Mouse (Mus musculus) cerebellum, postnatal 4 days (tissue): ENCODE data around the gene Sult6b2.

Source experiments
- DNase-seq, 2 experiments: peaks; one replicate each; pipeline ENCODE4 v3.0.0; 2022; ENCODE audit warnings: low spot score in 2 of 2, mixed read lengths in 1 of 2

The Sult6b2 gene

GRCm38 (mm10) chr6:142779045-142779811 lies 25.1 kb downstream of the Sult6b2 start:
- DNase-seq = peak in 1 of 2 experiments; percentile 64

GRCm38 (mm10) chr6:142776935-142777334 lies 27.4 kb downstream of the Sult6b2 start:
- DNase-seq = no peak

GRCm38 (mm10) chr6:142773566-142773965 lies 30.7 kb downstream of the Sult6b2 start:
- DNase-seq = no peak

- DNase-seq = no peak
Observed at GRCm38 (mm10) chr6:142771643-142772042, 32.7 kb downstream of the Sult6b2 start.

- DNase-seq = no peak
Observed at GRCm38 (mm10) chr6:142769896-142770295, 34.4 kb downstream of the Sult6b2 start.

GRCm38 (mm10) chr6:142767305-142767704 lies 37.0 kb downstream of the Sult6b2 start:
- DNase-seq = no peak

- no peak for DNase-seq
Observed at GRCm38 (mm10) chr6:142764933-142765332, 39.4 kb downstream of the Sult6b2 start.

GRCm38 (mm10) chr6:142759633-142760032 lies 44.7 kb downstream of the Sult6b2 start:
- no peak for DNase-seq

- no peak for DNase-seq
Observed at GRCm38 (mm10) chr6:142758562-142758961, 45.7 kb downstream of the Sult6b2 start.

GRCm38 (mm10) chr6:142757976-142758375 lies 46.3 kb downstream of the Sult6b2 start:
- DNase-seq = no peak

GRCm38 (mm10) chr6:142757334-142757965 lies 46.9 kb downstream of the Sult6b2 start:
- no peak for DNase-seq

- DNase-seq = peak; percentile 67 to 87
Observed at GRCm38 (mm10) chr6:142756507-142757333, 47.6 kb downstream of the Sult6b2 start, which contains the start of gene Cmas. TSS of gene Cmas (plus strand) at chr6:142756686.

- no peak for DNase-seq
Observed at GRCm38 (mm10) chr6:142752331-142753246, 51.7 kb downstream of the Sult6b2 start.

- DNase-seq = no peak
Observed at GRCm38 (mm10) chr6:142751365-142751764, 52.9 kb downstream of the Sult6b2 start.

- DNase-seq = no peak
Observed at GRCm38 (mm10) chr6:142748057-142748708, 56.1 kb downstream of the Sult6b2 start.

- DNase-seq = no peak
Observed at GRCm38 (mm10) chr6:142747165-142747564, 57.1 kb downstream of the Sult6b2 start.

- DNase-seq = no peak
Observed at GRCm38 (mm10) chr6:142746765-142747164, 57.5 kb downstream of the Sult6b2 start.

- no peak for DNase-seq
Observed at GRCm38 (mm10) chr6:142745484-142745883, 58.8 kb downstream of the Sult6b2 start.

- DNase-seq = no peak
Observed at GRCm38 (mm10) chr6:142743193-142743592, 61.1 kb downstream of the Sult6b2 start.

GRCm38 (mm10) chr6:142741763-142742162 lies 62.5 kb downstream of the Sult6b2 start:
- DNase-seq = no peak

GRCm38 (mm10) chr6:142738637-142739036 lies 65.7 kb downstream of the Sult6b2 start:
- no peak for DNase-seq
